Mouse (Mus musculus) heart, postnatal 36 days (tissue): ENCODE measurements around the gene Elf3. TPM values are rescaled to one million over a fixed set of nuclear protein-coding genes. Genes with fewer than 3 reads are reported as not detected.

ENCODE experiments used
- total RNA-seq, 2 experiments: library from RNA; stranded (reverse); gene quantifications; 2 replicates each; pipeline ENCODE4 v1.2.3; 2021

Elf3 gene
- total RNA-seq, 2 experiments from 2014 or later = not detected

Other genes with a start within 250 kb of the Elf3 start
- gene Lgr6, start 153.3 kb downstream of the Elf3 start, total RNA-seq = 10 to 100 TPM; 15.6 to 19.8 TPM
- under 1 TPM; 0.69 to 0.70 TPM for gene Ptpn7, start 125.9 kb downstream of the Elf3 start, total RNA-seq
- gene Arl8a, start 111.7 kb downstream of the Elf3 start, total RNA-seq = 10 to 100 TPM; 21.1 to 26.7 TPM
- 1 to 10 TPM in 1 of 2 experiments, under 1 TPM in 1; 0.92 to 1.0 TPM for gene Gpr37l1, start 90.9 kb downstream of the Elf3 start, total RNA-seq
- gene Rnpep, start 25.5 kb upstream of the Elf3 start, total RNA-seq = 10 to 100 TPM; 20.5 to 26.7 TPM
- 100 to 1,000 TPM; 366 to 397 TPM for gene Timm17a, start 55.2 kb upstream of the Elf3 start, total RNA-seq
- 1 to 10 TPM; 2.9 to 3.7 TPM for gene Lmod1, start 66.2 kb upstream of the Elf3 start, total RNA-seq
- gene Shisa4, start 116.7 kb upstream of the Elf3 start, total RNA-seq = 1 to 10 TPM; 3.0 to 3.2 TPM
- 10 to 100 TPM; 30.6 to 33.2 TPM for gene Ipo9, start 171.9 kb upstream of the Elf3 start, total RNA-seq